9 mouse cellular contexts compared by ENCODE assay signal in genomic region chr3:101377256-101378024, GRCm38 (mm10). TPM values are rescaled to one million over a fixed set of nuclear protein-coding genes. Genes with fewer than 3 reads are reported as not detected.
DNase-seq lines count a peak whose midpoint lies in the region; ATAC-seq and TF ChIP-seq lines count a peak whose summit lies in the region.
"Had no signal": no experiment of that assay in that cellular context is flagged by ENCODE, and none has a peak within 500 bp of the region (broad histone marks: within the 10 kb centered on the region; RNA-seq: fewer than 3 reads in every experiment).

No protein-coding gene starts in this region.

- DNase-seq in gastrocnemius, adult 2 months, result no peak
- DNase-seq in gastrocnemius, postnatal 25 days, result no peak
- peak; percentile 35 for DNase-seq in 3134 (ENCODE audit: extremely low read depth, insufficient read length, low spot score)
- DNase-seq in induced T-regulatory cell, adult 2 months (ENCODE audit: low read depth), result peak; percentile 42
- no peak for DNase-seq in midbrain, embryonic 14.5 days
- no peak for DNase-seq in left cerebral cortex, adult 18-20 months (ENCODE audit: low spot score in 2 of 2)
- no peak for DNase-seq in adrenal gland, adult 8-10 months

- no peaks in the 10 kb centered on the region for H3K27me3 ChIP-seq in embryonic facial prominence, embryonic 12.5 days
- H3K27me3 ChIP-seq in midbrain, embryonic 14.5 days (ENCODE audit: control insufficient read depth, insufficient read depth, low read length), result no peaks in the 10 kb centered on the region

- under 1% methylated on average over 59 of the region's 62 CpGs for WGBS in embryonic facial prominence, embryonic 12.5 days
- WGBS in midbrain, embryonic 14.5 days, result under 1% methylated on average over 62 of the region's 62 CpGs

- no peak for TF ChIP-seq CTCF in gastrocnemius, adult 2 months (IDR thresholded peaks at IDR 0.05)

- no peak for ATAC-seq in embryonic facial prominence, embryonic 12.5 days (ENCODE audit: insufficient number of reproducible peaks, insufficient read depth, low FRiP score, low TSS enrichment)
- peak; percentile 32 for ATAC-seq in midbrain, embryonic 14.5 days (ENCODE audit: low FRiP score, low TSS enrichment)

- H3K4me2 ChIP-seq in embryonic facial prominence, embryonic 12.5 days (replicated peaks), result peak overlapping the region; percentile 82
- H3K4me2 ChIP-seq in midbrain, embryonic 14.5 days (ENCODE audit: low read length), result peak overlapping the region; percentile 68

- no peaks in the 10 kb centered on the region for H3K9me3 ChIP-seq in embryonic facial prominence, embryonic 12.5 days
- no peaks in the 10 kb centered on the region for H3K9me3 ChIP-seq in midbrain, embryonic 14.5 days (ENCODE audit: control insufficient read depth, low read length)

- H3K9ac ChIP-seq in embryonic facial prominence, embryonic 12.5 days, result peak overlapping the region; percentile 90
- H3K9ac ChIP-seq in midbrain, embryonic 14.5 days (replicated peaks; ENCODE audit: low read length), result peak overlapping the region; percentile 87

- intact Hi-C loops in gastrocnemius, adult 2 months (cut with DNase I), result no loop called here

- peaks cover 44% of the 10 kb centered on the region for H3K4me1 ChIP-seq in embryonic facial prominence, embryonic 12.5 days
- H3K4me1 ChIP-seq in midbrain, embryonic 14.5 days (ENCODE audit: control insufficient read depth, insufficient read depth, low read length), result peaks cover 45% of the 10 kb centered on the region

- H3K36me3 ChIP-seq in embryonic facial prominence, embryonic 12.5 days, result no peaks in the 10 kb centered on the region
- H3K36me3 ChIP-seq in midbrain, embryonic 14.5 days (ENCODE audit: control insufficient read depth, insufficient read depth, low read length), result no peaks in the 10 kb centered on the region

- peak overlapping the region; percentile 86 for H3K27ac ChIP-seq in gastrocnemius, adult 2 months
- peak overlapping the region; percentile 86 for H3K27ac ChIP-seq in embryonic facial prominence, embryonic 12.5 days
- H3K27ac ChIP-seq in midbrain, embryonic 14.5 days (replicated peaks; ENCODE audit: low read depth, low read length), result peak overlapping the region; percentile 87
- H3K27ac ChIP-seq: macrophage had no signal

- H3K4me3 ChIP-seq in gastrocnemius, adult 2 months, result peak overlapping the region; percentile 94
- H3K4me3 ChIP-seq in embryonic facial prominence, embryonic 12.5 days, result peak overlapping the region; percentile 88
- peak overlapping the region; percentile 81 for H3K4me3 ChIP-seq in midbrain, embryonic 14.5 days (replicated peaks; ENCODE audit: low read depth, low read length)

RNA-seq across cellular contexts. Expression of gene Igsf3, which starts 0.6 kb away (rescaled TPM):
- 1 to 10 TPM; 3.0 to 3.2 TPM for total RNA-seq in gastrocnemius, adult 2 months (2021)
- total RNA-seq in gastrocnemius, postnatal 25 days (2021), result 1 to 10 TPM; 3.6 to 4.1 TPM
- polyA plus RNA-seq in embryonic facial prominence, embryonic 12.5 days (2016; fragmentation: Nextera tagmentation; extraction: Ambion mirVana), result 92.3 and 93.3 TPM in 2 replicates
- polyA plus RNA-seq in midbrain, embryonic 14.5 days (2014; fragmentation: Nextera tagmentation; extraction: Ambion mirVana), result 62.0 and 77.8 TPM in 2 replicates
- total RNA-seq in left cerebral cortex, adult 18-20 months (2021), result 10 to 100 TPM; 18.0 to 18.5 TPM
- 10 to 100 TPM in 2 of 4 experiments, 1 to 10 TPM in 2; 4.5 to 11.8 (median 8.2) TPM for total RNA-seq in adrenal gland, adult 8-10 months (2022)

Comparison
In these comparisons a context has a peak if more than half of its experiments do, and no peak if none do; other contexts are left out.
1. DNase-seq: peak in 3134 (single experiment) and induced T-regulatory cell, adult 2 months (single experiment); none in gastrocnemius, adult 2 months (single experiment), gastrocnemius, postnatal 25 days (single experiment), midbrain, embryonic 14.5 days (single experiment), left cerebral cortex, adult 18-20 months (0 of 2) and adrenal gland, adult 8-10 months (single experiment).
2. Peak in every context shown above with its lines, with median percentiles within 50 percentile points of each other: H3K27ac ChIP-seq and H3K4me3 ChIP-seq.